In the genomic region with DNA sequence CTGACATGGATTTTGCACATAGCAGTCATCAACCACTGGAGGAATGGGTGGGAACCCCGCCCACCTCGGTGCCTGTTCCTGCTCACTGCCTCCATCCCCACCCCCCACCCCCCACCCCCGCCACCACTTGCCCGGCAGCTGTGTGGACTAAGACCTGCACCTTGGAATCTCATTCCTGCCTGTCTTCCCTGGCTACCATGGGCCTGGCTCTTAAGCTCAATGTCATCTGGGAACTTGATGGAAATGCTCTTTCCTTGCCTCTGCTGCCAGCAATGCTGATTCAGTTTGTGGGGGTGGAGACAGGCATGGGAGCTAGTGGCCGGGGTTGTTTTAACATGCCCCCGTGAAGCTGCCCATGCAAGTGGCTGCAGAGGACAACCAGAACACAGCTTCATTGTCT, we compare ENCODE assay signal across 9 mouse cellular contexts. TPM values are rescaled to one million over a fixed set of nuclear protein-coding genes. Genes with fewer than 3 reads are reported as not detected.
A peak's percentile ranks its signal among the peaks of the same experiment; 100 is the strongest.
DNase-seq lines count a peak whose midpoint lies in the region; ATAC-seq and TF ChIP-seq lines count a peak whose summit lies in the region.
"Had no signal": no experiment of that assay in that cellular context is flagged by ENCODE, and none has a peak within 500 bp of the region (broad histone marks: within the 10 kb centered on the region; RNA-seq: fewer than 3 reads in every experiment).

No protein-coding gene starts in this region.

- TF ChIP-seq EP300 in lung, postnatal 0 days (IDR thresholded peaks at IDR 0.05): no peak
- no peak for TF ChIP-seq EP300 in liver, postnatal 0 days (IDR thresholded peaks at IDR 0.05; ENCODE audit: low read depth)

- H3K4me1 ChIP-seq in lung, postnatal 0 days (ENCODE audit: insufficient read depth, low read depth, low read length): peaks cover 5% of the 10 kb centered on the region; the same call in 1 of the 2 replicates
- peaks cover 5% of the 10 kb centered on the region for H3K4me1 ChIP-seq in lung, adult 2 months (ENCODE audit: control insufficient read depth, insufficient read depth, low read length)
- H3K4me1 ChIP-seq in kidney, embryonic 14.5 days (ENCODE audit: control insufficient read depth, insufficient read depth, low read length): no peaks in the 10 kb centered on the region
- H3K4me1 ChIP-seq in liver, postnatal 0 days (ENCODE audit: insufficient read depth): peaks cover 11% of the 10 kb centered on the region
- H3K4me1 ChIP-seq: stomach, embryonic 15.5 days had no signal

- no peak overlapping the region for H3K4me2 ChIP-seq in lung, postnatal 0 days (replicated peaks; ENCODE audit: low read depth, low read length)
- peak overlapping the region; percentile 25; the same call in 1 of the 2 replicates for H3K4me2 ChIP-seq in kidney, embryonic 14.5 days (replicated peaks; ENCODE audit: low read depth, low read length)
- peak overlapping the region; percentile 40 for H3K4me2 ChIP-seq in liver, postnatal 0 days (ENCODE audit: low read depth, low read length)
- H3K4me2 ChIP-seq: stomach, embryonic 15.5 days had no signal

- H3K4me3 ChIP-seq in lung, postnatal 0 days (ENCODE audit: low read depth, low read length): no peak overlapping the region
- no peak overlapping the region for H3K4me3 ChIP-seq in lung, adult 2 months (replicated peaks; ENCODE audit: extremely low read depth, low read depth, low read length)
- H3K4me3 ChIP-seq in kidney, embryonic 14.5 days (ENCODE audit: low read length): no peak overlapping the region
- no peak overlapping the region; the same call in 1 of the 2 replicates for H3K4me3 ChIP-seq in liver, postnatal 0 days (ENCODE audit: low read depth, low read length)
- H3K4me3 ChIP-seq in left cerebral cortex, adult 2 months: no peak overlapping the region
- H3K4me3 ChIP-seq: stomach, embryonic 15.5 days had no signal

- no peaks in the 10 kb centered on the region for H3K27me3 ChIP-seq in lung, postnatal 0 days (replicated peaks; ENCODE audit: insufficient read depth, low read length)
- no peaks in the 10 kb centered on the region for H3K27me3 ChIP-seq in kidney, embryonic 14.5 days (ENCODE audit: control insufficient read depth, insufficient read depth, low read length)
- H3K27me3 ChIP-seq in liver, postnatal 0 days (ENCODE audit: insufficient read depth, low read length): no peaks in the 10 kb centered on the region
- H3K27me3 ChIP-seq: stomach, embryonic 15.5 days had no signal

- H3K36me3 ChIP-seq in lung, postnatal 0 days (ENCODE audit: insufficient read depth, low read length): no peaks in the 10 kb centered on the region
- no peaks in the 10 kb centered on the region for H3K36me3 ChIP-seq in kidney, embryonic 14.5 days (ENCODE audit: control insufficient read depth, insufficient read depth, low read length)
- no peaks in the 10 kb centered on the region for H3K36me3 ChIP-seq in liver, postnatal 0 days (replicated peaks; ENCODE audit: insufficient read depth, low read length)
- H3K36me3 ChIP-seq: stomach, embryonic 15.5 days had no signal

- TF ChIP-seq POLR2A in lung, adult 2 months (IDR thresholded peaks at IDR 0.05; ENCODE audit: borderline replicate concordance, extremely low read depth, low read depth, low read length): no peak

- TF ChIP-seq CTCF in lung, postnatal 0 days (IDR thresholded peaks at IDR 0.05): no peak
- TF ChIP-seq CTCF in lung, adult 2 months (IDR thresholded peaks at IDR 0.05; ENCODE audit: insufficient read depth, low read length): no peak
- no peak for TF ChIP-seq CTCF in liver, postnatal 0 days (IDR thresholded peaks at IDR 0.05; ENCODE audit: low read depth)
- no peak for TF ChIP-seq CTCF in left cerebral cortex, adult 2 months (IDR thresholded peaks at IDR 0.05)

- H3K9me3 ChIP-seq in lung, postnatal 0 days (ENCODE audit: low read length): no peaks in the 10 kb centered on the region
- no peaks in the 10 kb centered on the region for H3K9me3 ChIP-seq in kidney, embryonic 14.5 days (ENCODE audit: control insufficient read depth, low read length)
- no peaks in the 10 kb centered on the region for H3K9me3 ChIP-seq in liver, postnatal 0 days (ENCODE audit: low read length)
- H3K9me3 ChIP-seq: stomach, embryonic 15.5 days had no signal

- H3K9ac ChIP-seq in lung, postnatal 0 days (replicated peaks; ENCODE audit: low read depth): no peak overlapping the region
- peak overlapping the region; percentile 18; the same call in 1 of the 2 replicates for H3K9ac ChIP-seq in kidney, embryonic 14.5 days (ENCODE audit: low read depth, low read length)
- H3K9ac ChIP-seq in liver, postnatal 0 days (replicated peaks): no peak overlapping the region
- H3K9ac ChIP-seq: stomach, embryonic 15.5 days had no signal

- no peak for ATAC-seq in lung, postnatal 0 days
- peak; percentile 41; the same call in 1 of the 2 replicates for ATAC-seq in kidney, embryonic 14.5 days (ENCODE audit: low FRiP score, low TSS enrichment)
- no peak; the same call in 1 of the 2 replicates for ATAC-seq in liver, postnatal 0 days

- 31% methylated on average over 6 of the region's 6 CpGs for WGBS in lung, postnatal 0 days
- WGBS in lung, adult 2 months: 40% methylated on average over 6 of the region's 6 CpGs
- 32% methylated on average over 6 of the region's 6 CpGs for WGBS in kidney, embryonic 14.5 days
- WGBS in liver, postnatal 0 days (ENCODE audit: insufficient replicate concordance): 41% methylated on average over 6 of the region's 6 CpGs

- peak; percentile 57 for DNase-seq in adrenal gland, postnatal 10 days
- no peak for DNase-seq in adrenal gland, adult 8-10 months
- peak; percentile 24 for DNase-seq in lung, postnatal 0 days (ENCODE audit: low spot score)
- DNase-seq in lung, adult 2 months: no peak
- DNase-seq in liver, postnatal 0 days: no peak
- DNase-seq in right cerebral cortex, adult 2 months (ENCODE audit: low spot score in 2 of 2): no peak
- DNase-seq in left cerebral cortex, adult 2 months (ENCODE audit: extremely low spot score in 1 of 2, low spot score in 2 of 2): no peak

- peak overlapping the region; percentile 69 for H3K27ac ChIP-seq in lung, postnatal 0 days (ENCODE audit: low read length)
- peak overlapping the region; percentile 83 for H3K27ac ChIP-seq in kidney, embryonic 14.5 days (ENCODE audit: low read depth, low read length)
- peak overlapping the region; percentile 81 for H3K27ac ChIP-seq in liver, postnatal 0 days (ENCODE audit: low read depth)
- H3K27ac ChIP-seq in left cerebral cortex, adult 2 months: no peak overlapping the region
- H3K27ac ChIP-seq: stomach, embryonic 15.5 days had no signal

- intact Hi-C loops in left cerebral cortex, adult 2 months (cut with DNase I): no loop called here

RNA-seq across cellular contexts. Expression of a gene that starts 17.3 kb away (rescaled TPM):
- 10 to 100 TPM; 53.1 to 58.5 TPM for total RNA-seq in adrenal gland, postnatal 10 days (2021)
- 10 to 100 TPM; 42.9 to 87.2 (median 60.4) TPM for total RNA-seq in adrenal gland, adult 8-10 months (2022)
- polyA plus RNA-seq in lung, postnatal 0 days (2015; fragmentation: Nextera tagmentation; extraction: Ambion mirVana): 18.7 and 20.0 TPM in 2 replicates
- polyA plus RNA-seq in lung, adult 2 months (2012; rRNA removed): 26.3 and 29.8 TPM in 2 replicates
- polyA plus RNA-seq in kidney, embryonic 14.5 days (2014; fragmentation: Nextera tagmentation; extraction: Ambion mirVana): 21.6 and 32.6 TPM in 2 replicates
- polyA plus RNA-seq in liver, postnatal 0 days (2015; fragmentation: Nextera tagmentation; extraction: Ambion mirVana): 2.7 and 2.9 TPM in 2 replicates
- 100 to 1,000 TPM; 246 to 280 TPM for total RNA-seq in left cerebral cortex, adult 2 months (2021)

Comparison
In these comparisons a context has a peak if more than half of its experiments do, and no peak if none do; other contexts are left out.
1. DNase-seq: peak in adrenal gland, postnatal 10 days (single experiment) and lung, postnatal 0 days (single experiment); none in adrenal gland, adult 8-10 months (single experiment), lung, adult 2 months (single experiment), liver, postnatal 0 days (single experiment), right cerebral cortex, adult 2 months (0 of 2) and left cerebral cortex, adult 2 months (0 of 2).